Mouse (Mus musculus): ENCODE data around the gene Gnat3.

DNA sequence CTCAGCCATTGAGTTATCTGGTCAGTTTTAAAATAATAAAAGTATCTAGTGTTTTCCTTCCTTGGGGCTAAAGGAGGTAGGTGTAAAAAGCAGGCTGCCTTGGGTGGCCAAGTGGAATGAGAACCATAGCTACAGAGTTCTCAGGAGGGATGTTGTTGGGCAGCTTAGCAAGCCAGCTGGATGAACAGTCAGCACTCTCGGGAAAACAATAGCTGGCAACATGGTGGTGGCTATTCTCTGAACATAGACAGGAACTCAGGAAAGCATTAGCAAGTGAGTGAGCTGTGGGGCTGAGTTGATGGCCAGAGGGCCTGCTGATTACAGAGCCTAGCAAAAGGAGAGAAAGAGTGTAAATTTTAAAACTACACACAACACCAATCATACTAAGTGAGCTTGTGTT is 27.8 kb upstream of the Gnat3 start:
- TF ChIP-seq POLR2A (IDR thresholded peaks at IDR 0.05; ENCODE audit: low read depth, low read length) (no peak), CTCF (IDR thresholded peaks at IDR 0.05; ENCODE audit: borderline replicate concordance, insufficient read depth, low read length) (no peak)
